Comparison of ENCODE assay signal across 15 mouse cellular contexts in genomic region chr3:105900716-105901115, GRCm38 (mm10). TPM values are rescaled to one million over a fixed set of nuclear protein-coding genes. Genes with fewer than 3 reads are reported as not detected.
DNase-seq lines count a peak whose midpoint lies in the region; ATAC-seq lines count a peak whose summit lies in the region.
"Had no signal": no experiment of that assay in that cellular context is flagged by ENCODE, and none has a peak within 500 bp of the region (broad histone marks: within the 10 kb centered on the region; RNA-seq: fewer than 3 reads in every experiment).

No protein-coding gene starts in this region.

- 87% methylated on average over 3 of the region's 3 CpGs for WGBS in heart, embryonic 11.5 days (ENCODE audit: insufficient replicate concordance)
- WGBS in liver, embryonic 16.5 days (ENCODE audit: insufficient replicate concordance): 27% methylated on average over 3 of the region's 3 CpGs

- no peak overlapping the region for H3K4me2 ChIP-seq in heart, embryonic 11.5 days
- H3K4me2 ChIP-seq in liver, embryonic 16.5 days (ENCODE audit: low read depth, low read length): no peak overlapping the region
- H3K4me2 ChIP-seq: forebrain, embryonic 12.5 days; hindbrain, embryonic 12.5 days had no signal

- H3K36me3 ChIP-seq in heart, embryonic 11.5 days (ENCODE audit: control insufficient read depth, insufficient read depth, low read length): no peaks in the 10 kb centered on the region
- H3K36me3 ChIP-seq in liver, embryonic 16.5 days (ENCODE audit: control insufficient read depth, insufficient read depth): no peaks in the 10 kb centered on the region
- H3K36me3 ChIP-seq: embryonic facial prominence, embryonic 10.5 days; forebrain, embryonic 12.5 days; hindbrain, embryonic 12.5 days; limb, embryonic 10.5 days had no signal

- H3K9ac ChIP-seq in heart, embryonic 11.5 days (ENCODE audit: low read depth, low read length): no peak overlapping the region
- no peak overlapping the region for H3K9ac ChIP-seq in liver, embryonic 16.5 days (ENCODE audit: low read depth, low read length)
- H3K9ac ChIP-seq: forebrain, embryonic 12.5 days; hindbrain, embryonic 12.5 days had no signal

- peaks cover 15% of the 10 kb centered on the region; the same call in 1 of the 2 replicates for H3K27me3 ChIP-seq in heart, embryonic 11.5 days (ENCODE audit: control insufficient read depth, insufficient read depth, low read length)
- H3K27me3 ChIP-seq in liver, embryonic 16.5 days (ENCODE audit: control insufficient read depth, insufficient read depth, low read depth, low read length): no peaks in the 10 kb centered on the region
- H3K27me3 ChIP-seq: hindbrain, embryonic 12.5 days had no signal

- H3K9me3 ChIP-seq in heart, embryonic 11.5 days (replicated peaks; ENCODE audit: control insufficient read depth, low read length): no peaks in the 10 kb centered on the region
- H3K9me3 ChIP-seq in liver, embryonic 16.5 days (replicated peaks; ENCODE audit: control insufficient read depth, low read length): no peaks in the 10 kb centered on the region
- H3K9me3 ChIP-seq: embryonic facial prominence, embryonic 10.5 days; forebrain, embryonic 12.5 days; hindbrain, embryonic 12.5 days; limb, embryonic 10.5 days had no signal

- no peak overlapping the region for H3K27ac ChIP-seq in heart, embryonic 11.5 days (ENCODE audit: low read depth, low read length)
- peak overlapping the region; percentile 3; the same call in 1 of the 2 replicates for H3K27ac ChIP-seq in liver, embryonic 16.5 days (ENCODE audit: low read length)
- H3K27ac ChIP-seq: embryonic facial prominence, embryonic 10.5 days; forebrain, embryonic 12.5 days; heart, adult 2 months; hindbrain, embryonic 12.5 days; limb, embryonic 10.5 days had no signal

- no peak overlapping the region for H3K4me3 ChIP-seq in heart, embryonic 11.5 days (ENCODE audit: low read depth, low read length)
- no peak overlapping the region for H3K4me3 ChIP-seq in liver, embryonic 16.5 days (ENCODE audit: low read depth, low read length)
- H3K4me3 ChIP-seq: embryonic facial prominence, embryonic 10.5 days; forebrain, embryonic 12.5 days; heart, adult 2 months; hindbrain, embryonic 12.5 days; limb, embryonic 10.5 days had no signal

- DNase-seq in heart, adult 11 months: peak; percentile 94
- peak; percentile 49 for DNase-seq in CD4-positive helper T cell, adult 2 months (ENCODE audit: low read depth, low spot score)
- peak; percentile 47 to 60 for DNase-seq in spleen, adult 18-20 months
- no peak for DNase-seq in urinary bladder, postnatal 14 days (ENCODE audit: low spot score)
- no peak for DNase-seq in retina, embryonic 14.5 days (ENCODE audit: low spot score)
- DNase-seq in gastrocnemius, adult 8-10 months (ENCODE audit: low spot score in 2 of 2): no peak
- DNase-seq: kidney, postnatal 10 days had no signal

- no peaks in the 10 kb centered on the region for H3K4me1 ChIP-seq in heart, embryonic 11.5 days (ENCODE audit: control insufficient read depth, insufficient read depth, low read length)
- H3K4me1 ChIP-seq in liver, embryonic 16.5 days (ENCODE audit: control insufficient read depth, low read depth, low read length): peaks cover 6% of the 10 kb centered on the region
- H3K4me1 ChIP-seq: embryonic facial prominence, embryonic 10.5 days; hindbrain, embryonic 12.5 days had no signal

- no peak for ATAC-seq in heart, embryonic 11.5 days (replicated peaks; ENCODE audit: insufficient number of reproducible peaks, low FRiP score, low TSS enrichment)
- peak; percentile 41; the same call in 1 of the 2 replicates for ATAC-seq in liver, embryonic 16.5 days (ENCODE audit: low read depth)

RNA-seq across cellular contexts. Expression of gene Tmigd3, which starts 30.0 kb away (rescaled TPM):
- polyA plus RNA-seq in heart, embryonic 11.5 days (2014; fragmentation: Nextera tagmentation; extraction: Ambion mirVana): 0.33 and 0.46 TPM in 2 replicates
- polyA plus RNA-seq in liver, embryonic 16.5 days (2015; fragmentation: Nextera tagmentation; extraction: Ambion mirVana): not detected in 2 replicates
- total RNA-seq in gastrocnemius, adult 8-10 months (2022): under 1 TPM in 1 of 4 experiments, not detected in 3; 0.31 TPM
- polyA plus RNA-seq: embryonic facial prominence, embryonic 10.5 days; forebrain, embryonic 12.5 days; heart, adult 2 months; hindbrain, embryonic 12.5 days; limb, embryonic 10.5 days; neural tube, embryonic 11.5 days had no signal

RNA-seq across cellular contexts. Expression of gene Adora3, which starts 30.1 kb away (rescaled TPM):
- polyA plus RNA-seq in heart, embryonic 11.5 days (2014; fragmentation: Nextera tagmentation; extraction: Ambion mirVana): 0.10 TPM in 1 of 2 replicates, not detected in the other
- 0.48 and 0.77 TPM in 2 replicates for polyA plus RNA-seq in liver, embryonic 16.5 days (2015; fragmentation: Nextera tagmentation; extraction: Ambion mirVana)
- under 1 TPM in 1 of 4 experiments, not detected in 3; 0.40 TPM for total RNA-seq in gastrocnemius, adult 8-10 months (2022)
- total RNA-seq: heart, adult 2 months had no signal
- polyA plus RNA-seq: embryonic facial prominence, embryonic 10.5 days; hindbrain, embryonic 12.5 days had no signal

RNA-seq across cellular contexts. Expression of gene I830077J02Rik, which starts 31.7 kb away (rescaled TPM):
- 2.6 and 2.9 TPM in 2 replicates for polyA plus RNA-seq in heart, embryonic 11.5 days (2014; fragmentation: Nextera tagmentation; extraction: Ambion mirVana)
- polyA plus RNA-seq in liver, embryonic 16.5 days (2015; fragmentation: Nextera tagmentation; extraction: Ambion mirVana): 2.4 and 2.9 TPM in 2 replicates
- under 1 TPM in 2 of 4 experiments, not detected in 2; 0.17 to 0.43 TPM for total RNA-seq in gastrocnemius, adult 8-10 months (2022)

RNA-seq across cellular contexts. Expression of gene Wdr77, which starts 58.5 kb away (rescaled TPM):
- 93.4 and 94.0 TPM in 2 replicates for polyA plus RNA-seq in heart, embryonic 11.5 days (2014; fragmentation: Nextera tagmentation; extraction: Ambion mirVana)
- polyA plus RNA-seq in liver, embryonic 16.5 days (2015; fragmentation: Nextera tagmentation; extraction: Ambion mirVana): 35.1 and 35.9 TPM in 2 replicates
- 10 to 100 TPM; 30.4 to 36.9 (median 33.5) TPM for total RNA-seq in gastrocnemius, adult 8-10 months (2022)

RNA-seq across cellular contexts. Expression of gene Atp5f1, which starts 59.2 kb away (rescaled TPM):
- 765 and 827 TPM in 2 replicates for polyA plus RNA-seq in heart, embryonic 11.5 days (2014; fragmentation: Nextera tagmentation; extraction: Ambion mirVana)
- 287 and 311 TPM in 2 replicates for polyA plus RNA-seq in liver, embryonic 16.5 days (2015; fragmentation: Nextera tagmentation; extraction: Ambion mirVana)
- total RNA-seq in gastrocnemius, adult 8-10 months (2022): 100 to 1,000 TPM; 508 to 548 (median 541) TPM

Comparison
In these comparisons a context has a peak if more than half of its experiments do, and no peak if none do; other contexts are left out.
1. DNase-seq: peak in heart, adult 11 months (single experiment), CD4-positive helper T cell, adult 2 months (single experiment) and spleen, adult 18-20 months (2 of 2); none in urinary bladder, postnatal 14 days (single experiment), retina, embryonic 14.5 days (single experiment) and gastrocnemius, adult 8-10 months (0 of 2).